Mouse (Mus musculus) ES-Bruce4 (cell line): ENCODE results near the gene Spata21.
A peak's percentile ranks its signal among the peaks of the same experiment; 100 is the strongest.

Experiments
- CTCF ChIP-seq: IDR thresholded peaks from one replicate; pipeline ENCODE4 v1.8.1; 2011; ENCODE audit warnings: low read depth, low read length
- EP300 ChIP-seq: IDR thresholded peaks from 2 replicates; pipeline ENCODE4 v1.6.1; 2011; ENCODE audit warnings: low read depth, low read length; ENCODE audit not compliant: insufficient read depth
- POLR2A ChIP-seq: IDR thresholded peaks from one replicate; pipeline ENCODE4 v1.8.1; 2011; ENCODE audit warnings: low read length; ENCODE audit not compliant: insufficient read depth

GRCm38 (mm10) chr4:141142285-141142811 lies 54.2 kb downstream of the Spata21 start:
- TF ChIP-seq POLR2A (no peak), CTCF (peak; percentile 19), EP300 (no peak)
